Mouse (Mus musculus) cerebellum, adult 18-20 months (tissue): ENCODE results near the gene Ndufa11.

ENCODE experiments used
- DNase-seq, 2 experiments: peaks; one replicate each; pipeline ENCODE4 v3.0.0; 2021

The Ndufa11 gene

GRCm38 (mm10) chr17:56761991-56762410 lies 44.4 kb downstream of the Ndufa11 start:
- DNase-seq = peak; percentile 86 to 93

GRCm38 (mm10) chr17:56762769-56763731 lies 45.5 kb downstream of the Ndufa11 start:
- peak; percentile 62 to 77 for DNase-seq

DNA sequence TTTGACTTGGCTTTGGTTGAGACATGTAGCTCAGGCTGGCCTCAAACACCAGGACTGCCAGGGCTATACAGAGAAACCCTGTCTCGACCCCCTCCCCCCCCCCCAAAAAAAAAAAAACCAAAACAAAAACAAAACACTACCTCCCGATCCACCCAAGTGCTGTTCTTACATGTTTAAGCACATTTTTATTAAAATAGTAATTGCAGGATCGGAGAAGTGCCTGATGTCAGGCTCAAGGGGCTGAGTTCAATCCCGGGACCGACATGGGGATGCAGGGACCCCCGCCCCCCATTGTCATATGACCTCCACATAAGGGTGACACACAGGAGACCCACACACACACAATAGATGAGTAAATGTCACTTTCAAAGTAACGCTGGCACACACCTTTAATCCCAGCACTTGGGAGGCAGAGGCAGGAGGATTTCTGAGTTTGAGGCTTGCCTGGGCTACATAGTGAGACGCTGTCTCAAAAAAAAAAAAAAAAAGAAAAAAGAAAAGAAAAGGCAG lies 46.2 kb downstream of the Ndufa11 start:
- peak in 1 of 2 experiments; percentile 41 for DNase-seq

DNA sequence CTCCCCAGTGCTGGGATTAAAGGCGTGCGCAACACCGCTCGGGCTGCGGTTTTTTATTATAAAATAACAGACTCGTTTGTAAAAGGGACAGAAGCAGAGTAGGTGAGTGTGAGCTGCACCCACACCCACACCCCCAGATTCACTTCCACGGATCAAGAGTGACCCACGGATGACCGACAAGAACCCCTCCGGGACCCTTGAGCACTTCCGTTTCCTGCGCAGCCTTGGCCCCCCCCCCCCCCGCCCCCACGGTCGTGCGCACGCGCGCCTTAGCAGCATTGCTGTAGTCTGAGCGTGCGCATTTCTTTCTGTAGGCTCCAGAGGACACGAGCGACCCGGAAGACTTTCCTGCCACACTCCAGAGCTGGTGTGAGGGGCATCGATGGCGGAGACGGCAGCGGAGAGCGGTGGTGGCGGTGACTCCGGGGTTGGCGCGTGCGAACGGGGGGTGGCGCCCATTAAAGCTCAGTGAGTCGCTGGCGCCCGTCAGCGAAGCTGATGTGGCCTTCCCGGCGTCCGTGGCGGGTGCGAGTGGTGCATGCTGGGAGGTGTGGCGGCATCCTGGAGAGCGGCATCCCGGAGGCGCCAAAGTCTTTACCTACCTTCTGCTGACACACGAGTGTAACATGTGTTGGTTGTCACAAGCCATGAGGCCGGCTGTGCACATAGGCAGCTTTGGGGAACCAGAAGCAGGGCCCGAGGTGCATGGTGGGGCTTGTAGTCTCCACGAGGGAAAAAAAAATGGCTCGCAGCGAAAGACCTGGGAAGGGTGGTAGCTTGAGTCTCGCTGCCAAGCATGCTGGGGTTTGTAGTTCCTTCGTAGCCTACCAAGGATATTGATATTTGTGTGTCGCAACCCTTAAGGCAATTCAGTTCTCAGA lies 47.1 kb downstream of the Ndufa11 start, which contains the start of gene Dus3l:
Dus3l (plus strand) TSS at position 284 of the 881 bp plus-strand sequence.
- peak; percentile 92 for DNase-seq

- no peak for DNase-seq
Observed at GRCm38 (mm10) chr17:56765431-56765830, 47.9 kb downstream of the Ndufa11 start.

DNA sequence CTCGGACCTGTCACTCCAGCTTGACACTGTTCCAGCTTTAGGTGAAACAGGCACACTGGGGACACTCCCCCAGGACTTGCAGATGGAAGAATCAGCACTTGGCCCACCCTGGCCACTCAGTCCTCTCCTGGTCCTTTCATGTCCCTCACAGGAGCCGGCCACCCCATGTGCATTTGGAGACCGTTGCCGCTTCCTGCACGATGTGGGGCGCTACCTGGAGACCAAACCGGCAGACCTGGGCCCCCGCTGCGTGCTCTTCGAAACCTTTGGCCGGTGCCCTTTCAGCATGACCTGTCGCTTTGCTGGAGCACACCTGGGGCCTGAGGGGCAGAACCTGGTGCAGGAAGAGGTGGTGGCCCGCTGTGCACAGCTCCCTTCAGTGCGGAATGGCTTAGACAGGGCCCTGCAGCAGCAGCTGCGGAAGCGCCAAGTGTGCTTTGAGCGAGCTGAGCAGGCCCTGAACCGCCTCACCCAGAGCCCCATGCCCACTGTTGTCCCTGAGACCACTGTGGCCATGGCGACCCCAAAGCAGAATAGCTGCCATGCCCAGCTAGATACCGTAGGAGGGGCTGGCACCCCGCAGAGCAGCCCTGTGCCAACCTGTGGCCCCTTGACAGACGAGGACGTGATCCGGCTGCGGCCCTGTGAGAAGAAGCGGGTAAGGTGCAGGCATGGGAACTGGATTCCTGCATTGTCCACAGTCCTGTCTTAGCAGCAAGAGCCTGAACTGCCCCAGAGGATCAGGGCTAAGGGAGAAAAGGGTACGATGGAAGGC lies 49.3 kb downstream of the Ndufa11 start:
- DNase-seq = peak in 1 of 2 experiments; percentile 35

GRCm38 (mm10) chr17:56767531-56768135 lies 50.1 kb downstream of the Ndufa11 start:
- no peak for DNase-seq

- no peak for DNase-seq
Observed at GRCm38 (mm10) chr17:56768941-56769340, 51.4 kb downstream of the Ndufa11 start.

GRCm38 (mm10) chr17:56769950-56770349 lies 52.4 kb downstream of the Ndufa11 start, which contains the start of gene Prr22:
Gene Prr22 (plus strand): TSS chr17:56770250.
- no peak for DNase-seq
